Mouse (Mus musculus) megakaryocyte, embryonic 14.5 days (primary cell): Measurements from ENCODE around the gene Sox30.

Experiments used
- FLI1 ChIP-seq: IDR thresholded peaks from 2 replicates; pipeline ENCODE4 v1.6.1; 2012; ENCODE audit warnings: low read length, inconsistent platforms, mixed read lengths
- GATA1 ChIP-seq: IDR thresholded peaks from 3 replicates; pipeline ENCODE4 v1.6.1; 2012; ENCODE audit warnings: mixed read lengths, low read length, inconsistent platforms, borderline replicate concordance

- TF ChIP-seq GATA1 = no peak
- no peak for TF ChIP-seq FLI1
Measured at GRCm38 (mm10) chr11:46040841-46041556, 60.9 kb downstream of the Sox30 start.
